Mouse (Mus musculus) C2C12 (cell line): ENCODE results near the gene Scgb1a1.

Experiments
- CEBPB ChIP-seq: IDR thresholded peaks from one replicate; pipeline ENCODE4 v1.6.1; 2011; ENCODE audit warnings: low read depth, mild to moderate bottlenecking, control low read depth, moderate library complexity
- CTCF ChIP-seq: IDR thresholded peaks from one replicate; pipeline ENCODE4 v1.5.1; 2011; ENCODE audit not compliant: control insufficient read depth, insufficient read depth, insufficient read length
- FOSL1 ChIP-seq: IDR thresholded peaks from one replicate; pipeline ENCODE4 v1.8.0; 2011; ENCODE audit warnings: mild to moderate bottlenecking, low read length; ENCODE audit not compliant: poor library complexity, insufficient read depth, severe bottlenecking
- MAX ChIP-seq: IDR thresholded peaks from one replicate; pipeline ENCODE4 v1.6.1; 2011; ENCODE audit warnings: mild to moderate bottlenecking, control low read depth
- MYOD1 ChIP-seq: IDR thresholded peaks from one replicate; pipeline ENCODE4 v1.6.1; 2011; ENCODE audit warnings: low read depth; ENCODE audit not compliant: control insufficient read depth, insufficient read length
- USF1 ChIP-seq: IDR thresholded peaks from one replicate; pipeline ENCODE4 v1.6.1; 2011; ENCODE audit warnings: low read depth, mild to moderate bottlenecking, control low read depth, moderate library complexity

GRCm38 (mm10) chr19:9057679-9058078, 30.1 kb downstream of the Scgb1a1 start:
- TF ChIP-seq MYOD1 = no peak
- no peak for TF ChIP-seq USF1
- no peak for TF ChIP-seq CTCF
- no peak for TF ChIP-seq MAX
- peak; percentile 21 for TF ChIP-seq CEBPB
- no peak for TF ChIP-seq FOSL1
